Mouse (Mus musculus) lung, postnatal 0 days (tissue): ENCODE data around the gene Nat8l.

Experiments used
- CTCF ChIP-seq: IDR thresholded peaks from 2 replicates; pipeline ENCODE4 v1.5.1; 2016; ENCODE audit warnings: antibody characterized with exemption, mild to moderate bottlenecking
- EP300 ChIP-seq: IDR thresholded peaks from 2 replicates; pipeline ENCODE4 v1.6.1; 2016; ENCODE audit warnings: antibody characterized with exemption, mild to moderate bottlenecking, control low read depth

DNA sequence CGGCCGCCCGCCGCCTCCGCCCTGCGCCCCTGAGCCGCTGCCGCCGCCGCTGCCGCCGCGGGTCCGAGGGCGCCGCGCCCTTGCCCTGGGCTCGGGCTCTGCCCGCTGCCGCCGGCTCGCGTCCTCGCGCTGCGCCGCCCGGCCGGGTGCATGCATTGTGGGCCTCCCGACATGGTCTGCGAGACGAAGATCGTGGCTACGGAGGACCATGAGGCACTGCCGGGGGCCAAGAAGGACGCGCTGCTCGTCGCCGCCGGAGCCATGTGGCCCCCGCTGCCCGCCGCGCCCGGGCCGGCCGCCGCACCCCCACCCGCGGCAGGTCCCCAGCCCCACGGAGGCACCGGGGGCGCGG, 886 bp downstream of the Nat8l start:
- TF ChIP-seq CTCF (no peak), EP300 (no peak)
